Mouse (Mus musculus): ENCODE data around the gene Tfap2d.

Tfap2d gene

DNA sequence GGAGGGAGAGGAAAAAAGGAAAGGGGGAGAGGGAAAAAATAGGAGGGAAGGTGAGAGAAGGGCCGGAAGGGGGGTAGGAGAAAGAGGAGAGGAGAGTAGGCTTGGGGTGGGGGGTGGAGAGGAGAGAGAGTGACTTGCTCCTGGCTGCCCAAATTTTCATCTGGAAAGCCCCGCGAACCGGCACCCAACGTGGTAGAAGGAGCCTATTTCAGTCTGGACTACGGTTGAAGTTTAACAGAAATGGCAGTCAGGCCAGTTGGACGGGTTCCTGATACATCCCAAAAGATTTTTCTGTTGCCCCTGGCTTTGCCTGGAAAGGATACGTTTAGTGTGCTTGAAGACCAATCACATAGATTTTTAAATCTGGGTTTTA lies 108.2 kb downstream of the Tfap2d start:
- no peak for DNase-seq

- DNase-seq, result no peak
These were observed 108.8 kb downstream of the Tfap2d start for GRCm38 (mm10) chr1:19211546-19212154.

GRCm38 (mm10) chr1:19212691-19213090 lies 109.9 kb downstream of the Tfap2d start:
- no peak for DNase-seq

DNA sequence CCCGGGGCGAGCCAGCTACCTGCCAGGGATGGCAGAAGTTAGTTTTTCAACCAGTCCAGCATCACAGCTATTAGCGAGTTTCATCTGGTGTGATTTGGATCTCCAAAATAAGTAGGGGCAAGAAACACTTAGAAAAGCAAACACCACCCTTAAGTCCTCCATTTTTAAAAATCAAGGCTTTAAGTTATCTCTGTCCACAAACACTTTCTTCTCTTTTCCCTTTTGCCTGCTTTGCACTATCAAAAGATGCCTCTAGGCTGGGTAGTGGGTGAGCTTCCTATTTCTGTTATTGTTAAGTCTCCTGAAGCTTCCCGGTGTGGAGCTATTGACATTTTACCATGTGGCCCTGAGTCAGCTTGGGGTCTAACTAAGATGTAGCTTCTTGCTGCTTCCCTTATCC lies 110.3 kb downstream of the Tfap2d start:
- no peak for DNase-seq

GRCm38 (mm10) chr1:19213851-19214395 lies 111.1 kb downstream of the Tfap2d start:
- no peak for DNase-seq
